In the genomic region with DNA sequence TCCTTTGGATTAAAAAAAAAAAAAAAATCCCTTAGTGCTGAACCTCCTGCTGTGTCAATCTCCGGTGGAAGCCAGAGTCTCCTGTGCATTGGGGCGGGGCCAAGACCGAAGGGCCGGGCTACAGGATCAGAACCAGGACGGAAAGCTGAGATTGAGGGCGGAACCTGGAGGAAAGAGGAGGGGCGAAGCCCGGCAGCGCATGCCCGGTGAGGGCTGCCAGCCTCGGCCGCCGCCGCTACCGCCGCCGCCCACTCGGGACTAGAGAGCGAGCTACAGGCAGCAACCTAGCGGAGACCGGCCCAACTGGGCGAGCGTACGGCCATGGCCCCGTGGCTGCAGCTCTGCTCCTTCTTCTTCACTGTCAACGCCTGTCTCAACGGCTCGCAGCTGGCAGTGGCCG, we compare ENCODE assay signal across 8 mouse cellular contexts. TPM values are rescaled to one million over a fixed set of nuclear protein-coding genes. Genes with fewer than 3 reads are reported as not detected.
DNase-seq lines count a peak whose midpoint lies in the region; ATAC-seq lines count a peak whose summit lies in the region.

Il17rd (plus strand) TSS at position 159 of the 400 bp plus-strand sequence.

- H3K4me1 ChIP-seq in megakaryocyte, embryonic 14.5 days, result peaks cover 30% of the 10 kb centered on the region

- peak within 1 kb of the TSS; percentile 94 for H3K4me3 ChIP-seq in megakaryocyte, embryonic 14.5 days (replicated peaks)

- peak; percentile 98 for DNase-seq in ZHBTc4 (ENCODE audit: low read depth, low spot score)
- DNase-seq in gastrocnemius, postnatal 10 days, result peak; percentile 85
- peak; percentile 86 for DNase-seq in induced T-regulatory cell, adult 2 months (ENCODE audit: low read depth)
- DNase-seq in left cerebral cortex, adult 8-10 months (ENCODE audit: low spot score in 2 of 2), result peak; percentile 57 to 80
- peak; percentile 82 to 83 for DNase-seq in right cerebral cortex, adult 2 months (ENCODE audit: low spot score in 2 of 2)
- DNase-seq in urinary bladder, postnatal 10 days (ENCODE audit: low spot score), result peak; percentile 64

- no peaks in the 10 kb centered on the region for H3K36me3 ChIP-seq in megakaryocyte, embryonic 14.5 days (replicated peaks; ENCODE audit: low read length)

- H3K27me3 ChIP-seq in megakaryocyte, embryonic 14.5 days (replicated peaks), result peaks cover 77% of the 10 kb centered on the region

- peak; percentile 71 for ATAC-seq in common myeloid progenitor, adult 5-6 weeks (replicated peaks; ENCODE audit: low read depth, poor library complexity, severe bottlenecking)

- peaks cover 8% of the 10 kb centered on the region; the same call in 1 of the 2 replicates for H3K9me3 ChIP-seq in megakaryocyte, embryonic 14.5 days

RNA-seq across cellular contexts. Expression of gene Il17rd, which starts in this region (rescaled TPM):
- total RNA-seq in common myeloid progenitor, adult 5-6 weeks (2017), result not detected in 2 replicates
- total RNA-seq in gastrocnemius, postnatal 10 days (2021), result 1 to 10 TPM; 6.5 to 7.1 TPM
- total RNA-seq in left cerebral cortex, adult 8-10 months (2022), result 1 to 10 TPM; 2.3 to 3.0 (median 2.5) TPM
- not detected in 2 replicates for polyA plus RNA-seq in megakaryocyte, embryonic 14.5 days (2012; ENCODE audit: insufficient read depth, low replicate concordance)

Comparison
In these comparisons a context has a peak if more than half of its experiments do, and no peak if none do; other contexts are left out.
1. Peak in every context shown above with its lines: DNase-seq, ATAC-seq and H3K4me3 ChIP-seq.
2. Peak in ATAC-seq in common myeloid progenitor, adult 5-6 weeks; RNA of the gene not detected or under 1 TPM.